Mouse (Mus musculus): ENCODE measurements at regions not wholly inside any gene's neighbourhood (a gene's known extent, or its start where the extent isn't known, plus 50 kb on each side); places are given as distances from the start of the nearest gene placed in this dataset.

DNA sequence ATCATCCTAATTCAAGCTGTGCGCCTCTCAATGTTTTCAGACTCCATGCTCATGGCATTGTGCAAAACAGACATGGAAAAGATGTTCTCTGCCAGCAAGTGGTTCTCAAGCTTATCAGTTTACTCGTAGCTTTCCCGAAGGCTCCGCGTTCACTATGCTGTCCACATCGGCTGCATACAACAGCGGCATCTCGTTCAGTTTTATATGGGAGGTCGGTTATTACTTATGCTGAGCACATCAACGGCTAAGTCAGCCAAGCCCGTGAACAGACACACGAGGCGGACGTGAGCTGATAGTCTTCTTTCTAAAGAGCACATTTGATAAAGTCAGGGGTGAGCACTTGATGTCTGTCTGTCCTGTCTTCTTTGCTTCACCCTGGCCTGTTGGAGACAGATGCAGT is 179.0 kb downstream of the Cog6 start:
- no peak for TF ChIP-seq CTCF (IDR thresholded peaks at IDR 0.05; ENCODE audit: borderline replicate concordance, extremely low read depth, insufficient read depth, insufficient read length)
- TF ChIP-seq POLR2A (IDR thresholded peaks at IDR 0.05; ENCODE audit: borderline replicate concordance, extremely low read depth, insufficient read depth, insufficient read length, poor library complexity, severe bottlenecking): no peak
